Mouse (Mus musculus): ENCODE data around the gene Mok. TPM values are rescaled to one million over a fixed set of nuclear protein-coding genes. Genes with fewer than 3 reads are reported as not detected.

The Mok gene
- total RNA-seq (2018; cell fraction: chromatin; rRNA removed): 10 to 100 TPM in 4 of 26 experiments, 1 to 10 TPM in 21, under 1 TPM in 1; 0.37 to 12.4 (median 3.3) TPM
- 1 to 10 TPM in 21 of 26 experiments, under 1 TPM in 5; 0.50 to 3.6 (median 1.4) TPM for total RNA-seq (2018; cell fraction: cytosol; rRNA removed)
- 10 to 100 TPM in 1 of 26 experiments, 1 to 10 TPM in 23, under 1 TPM in 1, not detected in 1; 0.65 to 12.3 (median 2.7) TPM for total RNA-seq (2018; cell fraction: nucleus; rRNA removed)
- polyA plus RNA-seq (2018): 0.96 to 4.8 TPM (median 3.3 TPM) in 3 replicates

GRCm38 (mm10) chr12:110840348-110841198 is at the start of gene Mok:
Gene Mok, minus strand, starts transcription at chr12:110840939.
- under 1% methylated on average over 67 of the region's 71 CpGs for WGBS (ENCODE audit: missing documents)
- H3K27ac ChIP-seq: peak within 1 kb of the TSS; percentile 84
- H3K36me3 ChIP-seq (ENCODE audit: inconsistent target): no peaks in the 10 kb centered on the region
- H3K79me2 ChIP-seq (ENCODE audit: inconsistent target): no peaks in the 10 kb centered on the region
- H3K4me3 ChIP-seq (ENCODE audit: inconsistent target): peak within 1 kb of the TSS; percentile 56

- WGBS (ENCODE audit: missing documents): 0% methylated on average over 67 of the region's 74 CpGs
- H3K79me2 ChIP-seq (ENCODE audit: inconsistent target): peaks cover 82% of the 10 kb centered on the region
- H3K27ac ChIP-seq: peak within 1 kb of the TSS; percentile 62
- no peaks in the 10 kb centered on the region for H3K36me3 ChIP-seq (ENCODE audit: inconsistent target)
- peak within 1 kb of the TSS; percentile 79 for H3K4me3 ChIP-seq (ENCODE audit: inconsistent target)
Observed at GRCm38 (mm10) chr12:110889036-110890020, 48.6 kb upstream of the Mok start, which contains the start of the genes Cinp and Tecpr2. Gene Cinp, minus strand, starts transcription at chr12:110889145. Gene Tecpr2, plus strand, starts transcription at chr12:110889264.

- WGBS (ENCODE audit: missing documents): 1% methylated on average over 19 of the region's 25 CpGs
- Histone ChIP-seq H3K4me3 (ENCODE audit: inconsistent target) (peak overlapping the region; percentile 79), H3K27ac (peak overlapping the region; percentile 41), H3K79me2 (ENCODE audit: inconsistent target) (peaks cover 75% of the 10 kb centered on the region), H3K36me3 (ENCODE audit: inconsistent target) (no peaks in the 10 kb centered on the region)
Observed at GRCm38 (mm10) chr12:110888606-110889005, 47.9 kb upstream of the Mok start.

GRCm38 (mm10) chr12:110888106-110888505 is 47.4 kb upstream of the Mok start:
- Histone ChIP-seq H3K79me2 (ENCODE audit: inconsistent target) (peaks cover 70% of the 10 kb centered on the region), H3K27ac (peak overlapping the region; percentile 41), H3K4me3 (ENCODE audit: inconsistent target) (peak overlapping the region; percentile 79), H3K36me3 (ENCODE audit: inconsistent target) (0 out of 2 replicates have a peak, but pooled peaks cover 2% of the 10 kb centered on the region)
- WGBS (ENCODE audit: missing documents): 13% methylated on average over 11 of the region's 12 CpGs

GRCm38 (mm10) chr12:110885251-110885650 is 44.5 kb upstream of the Mok start:
- Histone ChIP-seq H3K4me3 (ENCODE audit: inconsistent target) (no peak overlapping the region), H3K79me2 (ENCODE audit: inconsistent target) (peaks cover 42% of the 10 kb centered on the region), H3K27ac (no peak overlapping the region), H3K36me3 (ENCODE audit: inconsistent target) (0 out of 2 replicates have a peak, but pooled peaks cover 8% of the 10 kb centered on the region)
- WGBS (ENCODE audit: missing documents): 95% methylated on average over 2 of the region's 2 CpGs

- Histone ChIP-seq H3K36me3 (ENCODE audit: inconsistent target) (peaks cover 14% of the 10 kb centered on the region; the same call in 1 of the 2 replicates), H3K27ac (no peak overlapping the region), H3K4me3 (ENCODE audit: inconsistent target) (no peak overlapping the region), H3K79me2 (ENCODE audit: inconsistent target) (peaks cover 19% of the 10 kb centered on the region; the same call in 1 of the 2 replicates)
- 96% methylated on average over 7 of the region's 7 CpGs for WGBS (ENCODE audit: missing documents)
Observed at GRCm38 (mm10) chr12:110882291-110882690, 41.6 kb upstream of the Mok start.

GRCm38 (mm10) chr12:110875351-110875750 is 34.6 kb upstream of the Mok start:
- 96% methylated on average over 2 of the region's 2 CpGs for WGBS (ENCODE audit: missing documents)
- Histone ChIP-seq H3K27ac (no peak overlapping the region), H3K36me3 (ENCODE audit: inconsistent target) (peaks cover 48% of the 10 kb centered on the region), H3K79me2 (ENCODE audit: inconsistent target) (no peaks in the 10 kb centered on the region), H3K4me3 (ENCODE audit: inconsistent target) (no peak overlapping the region)

GRCm38 (mm10) chr12:110871247-110871646 is 30.5 kb upstream of the Mok start:
- Histone ChIP-seq H3K27ac (no peak overlapping the region), H3K4me3 (ENCODE audit: inconsistent target) (no peak overlapping the region), H3K36me3 (ENCODE audit: inconsistent target) (peaks cover 70% of the 10 kb centered on the region), H3K79me2 (ENCODE audit: inconsistent target) (no peaks in the 10 kb centered on the region)
- WGBS (ENCODE audit: missing documents): 95% methylated on average over 3 of the region's 5 CpGs

GRCm38 (mm10) chr12:110870107-110870506 is 29.4 kb upstream of the Mok start:
- H3K4me3 ChIP-seq (ENCODE audit: inconsistent target): no peak overlapping the region
- no peak overlapping the region for H3K27ac ChIP-seq
- WGBS (ENCODE audit: missing documents): 98% methylated on average over 4 of the region's 4 CpGs
- no peaks in the 10 kb centered on the region for H3K79me2 ChIP-seq (ENCODE audit: inconsistent target)
- peaks cover 69% of the 10 kb centered on the region for H3K36me3 ChIP-seq (ENCODE audit: inconsistent target)

GRCm38 (mm10) chr12:110865989-110866388 is 25.2 kb upstream of the Mok start:
- H3K36me3 ChIP-seq (ENCODE audit: inconsistent target): peaks cover 81% of the 10 kb centered on the region
- peaks cover under 1% of the 10 kb centered on the region; the same call in 1 of the 2 replicates for H3K79me2 ChIP-seq (ENCODE audit: inconsistent target)
- no peak overlapping the region for H3K27ac ChIP-seq
- H3K4me3 ChIP-seq (ENCODE audit: inconsistent target): no peak overlapping the region
- 97% methylated on average over 10 of the region's 10 CpGs for WGBS (ENCODE audit: missing documents)

GRCm38 (mm10) chr12:110865571-110865970 is 24.8 kb upstream of the Mok start:
- H3K36me3 ChIP-seq (ENCODE audit: inconsistent target): peaks cover 81% of the 10 kb centered on the region
- 97% methylated on average over 5 of the region's 6 CpGs for WGBS (ENCODE audit: missing documents)
- no peak overlapping the region for H3K4me3 ChIP-seq (ENCODE audit: inconsistent target)
- peaks cover 5% of the 10 kb centered on the region; the same call in 1 of the 2 replicates for H3K79me2 ChIP-seq (ENCODE audit: inconsistent target)
- H3K27ac ChIP-seq: no peak overlapping the region

GRCm38 (mm10) chr12:110864008-110864407 is 23.3 kb upstream of the Mok start:
- 91% methylated on average over 3 of the region's 6 CpGs for WGBS (ENCODE audit: missing documents)

GRCm38 (mm10) chr12:110861256-110861655 is 20.5 kb upstream of the Mok start:
- no peak overlapping the region for H3K27ac ChIP-seq
- H3K4me3 ChIP-seq (ENCODE audit: inconsistent target): no peak overlapping the region
- H3K79me2 ChIP-seq (ENCODE audit: inconsistent target): peaks cover 31% of the 10 kb centered on the region; the same call in 1 of the 2 replicates
- WGBS (ENCODE audit: missing documents): 93% methylated on average over 7 of the region's 7 CpGs
- peaks cover 59% of the 10 kb centered on the region for H3K36me3 ChIP-seq (ENCODE audit: inconsistent target)

More at GRCm38 (mm10) chr12:110864008-110864407, 23.3 kb upstream of the Mok start:
- Histone ChIP-seq H3K27ac (no peak overlapping the region), H3K79me2 (ENCODE audit: inconsistent target) (peaks cover 12% of the 10 kb centered on the region; the same call in 1 of the 2 replicates), H3K36me3 (ENCODE audit: inconsistent target) (peaks cover 82% of the 10 kb centered on the region), H3K4me3 (ENCODE audit: inconsistent target) (no peak overlapping the region)

GRCm38 (mm10) chr12:110860293-110860692 is 19.6 kb upstream of the Mok start:
- peaks cover 40% of the 10 kb centered on the region; the same call in 1 of the 2 replicates for H3K79me2 ChIP-seq (ENCODE audit: inconsistent target)
- H3K4me3 ChIP-seq (ENCODE audit: inconsistent target): no peak overlapping the region
- no peak overlapping the region for H3K27ac ChIP-seq
- peaks cover 51% of the 10 kb centered on the region for H3K36me3 ChIP-seq (ENCODE audit: inconsistent target)
